Mouse (Mus musculus): Measurements from ENCODE around the gene Ugt8a. TPM values are rescaled to one million over a fixed set of nuclear protein-coding genes. Genes with fewer than 3 reads are reported as not detected.

Ugt8a gene
- polyA plus RNA-seq, 1 experiment: not detected

DNA sequence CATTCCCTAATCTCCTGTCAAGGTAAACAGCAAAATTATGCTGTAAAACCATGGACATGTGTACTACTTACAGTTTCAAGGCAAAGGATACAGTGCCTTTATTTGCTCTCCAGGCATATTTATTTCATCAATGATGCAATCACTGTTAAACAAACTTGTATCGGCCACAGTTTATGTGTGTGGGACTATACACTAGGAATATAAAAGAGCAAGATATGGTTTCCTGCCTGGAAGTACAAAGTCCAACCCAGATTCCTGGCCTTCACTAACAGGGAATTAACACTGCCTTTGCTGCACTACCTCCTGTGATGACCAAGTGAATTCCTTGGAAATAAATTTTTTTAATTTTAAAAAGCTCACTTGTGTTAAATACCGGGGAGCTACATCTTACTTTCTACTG, 53.5 kb downstream of the Ugt8a start:
- H3K4me1 ChIP-seq (ENCODE audit: control insufficient read depth, insufficient read depth, low read length): no peaks in the 10 kb centered on the region
- TF ChIP-seq CTCF (IDR thresholded peaks at IDR 0.05; ENCODE audit: control insufficient read depth, insufficient read depth, low read length) (no peak), POLR2A (IDR thresholded peaks at IDR 0.05; ENCODE audit: borderline replicate concordance, control insufficient read depth, low read depth, low read length) (no peak)
- H3K27ac ChIP-seq (ENCODE audit: control insufficient read depth, insufficient read depth, low read depth, low read length, poor library complexity): no peak overlapping the region
- WGBS: 85% methylated on average over 2 of the region's 2 CpGs
- H3K4me3 ChIP-seq (replicated peaks; ENCODE audit: control insufficient read depth, low read depth, low read length): no peak overlapping the region

DNA sequence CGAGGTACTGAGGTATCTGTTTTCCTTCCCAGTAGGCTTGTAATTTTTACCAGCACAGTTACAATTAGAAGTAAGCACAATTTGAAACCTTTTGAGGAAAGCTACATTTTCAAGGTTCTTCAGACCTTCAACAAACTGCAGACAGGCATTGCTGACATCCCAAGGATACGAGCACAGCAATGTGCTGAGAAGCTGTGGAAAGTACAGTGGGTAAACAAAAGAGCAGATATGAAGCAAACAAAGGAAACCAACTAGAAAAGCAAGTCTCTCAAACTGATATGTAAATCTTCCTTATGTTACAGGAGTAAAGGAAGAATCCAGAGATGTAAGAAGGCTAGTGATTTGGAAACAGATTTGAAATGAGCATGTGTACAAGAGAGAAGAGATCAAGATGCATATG, 54.0 kb downstream of the Ugt8a start:
- Histone ChIP-seq H3K27ac (ENCODE audit: control insufficient read depth, insufficient read depth, low read depth, low read length, poor library complexity) (no peak overlapping the region), H3K4me3 (replicated peaks; ENCODE audit: control insufficient read depth, low read depth, low read length) (no peak overlapping the region), H3K4me1 (ENCODE audit: control insufficient read depth, insufficient read depth, low read length) (no peaks in the 10 kb centered on the region)
- TF ChIP-seq CTCF (IDR thresholded peaks at IDR 0.05; ENCODE audit: control insufficient read depth, insufficient read depth, low read length) (no peak), POLR2A (IDR thresholded peaks at IDR 0.05; ENCODE audit: borderline replicate concordance, control insufficient read depth, low read depth, low read length) (no peak)
- 65% methylated on average over 2 of the region's 2 CpGs for WGBS

DNA sequence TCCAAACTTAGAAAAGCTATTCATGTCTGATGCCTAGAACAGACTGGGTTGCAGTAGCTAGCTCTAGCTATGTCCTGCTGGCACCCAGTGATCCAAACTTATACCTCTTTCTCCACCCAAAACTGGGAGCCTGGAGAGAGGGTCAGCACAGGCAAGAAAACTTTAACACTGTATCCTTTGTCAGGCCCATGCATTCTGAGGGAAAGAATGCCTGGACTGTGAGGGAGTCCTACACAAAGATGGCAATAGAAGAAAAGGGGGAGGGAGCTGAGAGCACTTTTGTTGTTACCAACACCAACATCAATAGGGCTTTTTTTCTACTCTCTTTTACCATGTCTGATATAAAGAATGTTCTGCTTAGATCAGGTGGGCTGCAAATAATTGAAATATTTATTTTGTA, 55.4 kb downstream of the Ugt8a start:
- Histone ChIP-seq H3K4me3 (replicated peaks; ENCODE audit: control insufficient read depth, low read depth, low read length) (no peak overlapping the region), H3K27ac (ENCODE audit: control insufficient read depth, insufficient read depth, low read depth, low read length, poor library complexity) (no peak overlapping the region), H3K4me1 (ENCODE audit: control insufficient read depth, insufficient read depth, low read length) (no peaks in the 10 kb centered on the region)
- TF ChIP-seq POLR2A (IDR thresholded peaks at IDR 0.05; ENCODE audit: borderline replicate concordance, control insufficient read depth, low read depth, low read length) (no peak), CTCF (IDR thresholded peaks at IDR 0.05; ENCODE audit: control insufficient read depth, insufficient read depth, low read length) (no peak)

DNA sequence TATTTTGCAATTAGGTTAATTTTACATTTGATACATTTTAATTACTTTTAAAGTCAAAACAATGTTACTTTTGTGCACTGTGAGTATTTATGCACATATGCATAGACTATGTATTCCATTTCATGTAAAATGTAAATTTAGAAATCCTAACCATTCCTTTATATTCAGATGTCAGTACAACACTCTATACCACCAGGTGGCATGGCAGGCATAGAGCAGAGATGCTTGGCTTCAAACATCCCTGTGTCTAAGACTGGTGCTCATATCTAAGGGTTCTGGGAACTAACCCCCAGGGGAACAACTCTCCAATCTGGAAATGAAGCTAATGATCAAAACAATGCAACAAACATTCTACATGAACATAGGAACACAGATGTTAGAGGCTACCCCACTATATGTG, 56.6 kb downstream of the Ugt8a start:
- Histone ChIP-seq H3K27ac (ENCODE audit: control insufficient read depth, insufficient read depth, low read depth, low read length, poor library complexity) (no peak overlapping the region), H3K4me3 (replicated peaks; ENCODE audit: control insufficient read depth, low read depth, low read length) (no peak overlapping the region), H3K4me1 (ENCODE audit: control insufficient read depth, insufficient read depth, low read length) (no peaks in the 10 kb centered on the region)
- no peak for TF ChIP-seq CTCF (IDR thresholded peaks at IDR 0.05; ENCODE audit: control insufficient read depth, insufficient read depth, low read length)
- TF ChIP-seq POLR2A (IDR thresholded peaks at IDR 0.05; ENCODE audit: borderline replicate concordance, control insufficient read depth, low read depth, low read length): no peak

DNA sequence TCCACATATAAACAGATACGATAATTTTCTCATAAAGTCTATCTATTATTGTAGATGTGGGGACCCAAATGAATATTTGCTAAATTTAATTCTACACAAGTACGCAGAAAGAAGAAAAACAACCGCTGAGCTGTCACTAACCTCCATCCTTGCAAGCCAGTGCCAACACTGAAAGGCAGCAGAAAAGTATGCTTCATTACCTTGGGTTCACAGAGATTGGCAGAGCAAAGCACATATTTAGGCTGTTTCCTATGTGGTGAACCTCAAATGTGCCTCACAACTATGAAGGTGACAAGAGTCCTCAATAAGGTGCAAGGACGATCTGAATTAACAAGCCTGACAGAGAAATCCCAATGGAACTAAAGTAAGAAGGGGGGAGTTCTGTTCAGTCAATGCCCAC, 64.0 kb downstream of the Ugt8a start:
- no peak overlapping the region for H3K27ac ChIP-seq (ENCODE audit: control insufficient read depth, insufficient read depth, low read depth, low read length, poor library complexity)
- no peak for TF ChIP-seq POLR2A (IDR thresholded peaks at IDR 0.05; ENCODE audit: borderline replicate concordance, control insufficient read depth, low read depth, low read length)
- no peak for TF ChIP-seq CTCF (IDR thresholded peaks at IDR 0.05; ENCODE audit: control insufficient read depth, insufficient read depth, low read length)
- 79% methylated on average over 4 of the region's 4 CpGs for WGBS
- H3K4me3 ChIP-seq (replicated peaks; ENCODE audit: control insufficient read depth, low read depth, low read length): no peak overlapping the region
- H3K4me1 ChIP-seq (ENCODE audit: control insufficient read depth, insufficient read depth, low read length): no peaks in the 10 kb centered on the region

DNA sequence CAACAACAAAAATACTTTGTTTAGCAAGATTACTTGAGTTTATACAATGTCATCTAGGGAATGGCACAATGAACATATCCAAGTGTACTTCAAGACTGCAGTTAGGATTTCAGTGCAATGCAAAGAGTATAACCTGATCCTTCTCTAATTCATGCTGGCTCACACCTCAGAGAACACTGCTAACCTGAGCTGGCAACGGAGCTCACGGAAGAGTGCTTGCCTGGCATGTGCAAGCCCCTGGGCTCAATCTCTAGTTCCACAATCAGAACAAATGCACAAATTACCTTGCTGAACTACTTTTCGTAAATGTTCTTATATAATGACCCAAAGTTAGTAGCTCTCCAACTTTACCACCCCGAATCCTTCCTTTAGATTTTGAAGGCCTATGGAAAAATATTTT, 68.5 kb downstream of the Ugt8a start:
- Histone ChIP-seq H3K4me1 (ENCODE audit: control insufficient read depth, insufficient read depth, low read length) (no peaks in the 10 kb centered on the region), H3K4me3 (replicated peaks; ENCODE audit: control insufficient read depth, low read depth, low read length) (no peak overlapping the region), H3K27ac (ENCODE audit: control insufficient read depth, insufficient read depth, low read depth, low read length, poor library complexity) (no peak overlapping the region)
- 87% methylated on average over 4 of the region's 4 CpGs for WGBS
- TF ChIP-seq CTCF (IDR thresholded peaks at IDR 0.05; ENCODE audit: control insufficient read depth, insufficient read depth, low read length) (no peak), POLR2A (IDR thresholded peaks at IDR 0.05; ENCODE audit: borderline replicate concordance, control insufficient read depth, low read depth, low read length) (no peak)

DNA sequence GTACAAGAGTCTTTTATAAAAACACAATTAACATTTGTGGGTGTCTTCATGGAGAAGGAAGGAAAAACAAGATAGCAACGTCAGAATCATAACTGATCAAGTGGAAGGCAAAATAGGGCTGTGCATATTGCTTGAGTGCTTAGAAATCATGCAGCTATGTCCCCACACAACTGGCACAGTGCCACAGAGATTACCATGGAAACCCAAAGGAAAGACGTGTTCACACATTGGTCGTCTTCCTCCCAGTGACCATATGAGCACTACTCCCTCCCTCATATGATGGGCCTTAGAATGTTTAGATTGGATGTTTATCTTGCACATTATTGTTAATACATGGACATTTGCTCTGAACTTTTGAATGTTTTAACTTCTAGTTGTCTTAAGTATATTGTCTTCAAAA, 76.8 kb downstream of the Ugt8a start:
- TF ChIP-seq CTCF (IDR thresholded peaks at IDR 0.05; ENCODE audit: control insufficient read depth, insufficient read depth, low read length) (no peak), POLR2A (IDR thresholded peaks at IDR 0.05; ENCODE audit: borderline replicate concordance, control insufficient read depth, low read depth, low read length) (no peak)
- no peak overlapping the region for H3K4me3 ChIP-seq (replicated peaks; ENCODE audit: control insufficient read depth, low read depth, low read length)
- H3K27ac ChIP-seq (ENCODE audit: control insufficient read depth, insufficient read depth, low read depth, low read length, poor library complexity): no peak overlapping the region
- H3K4me1 ChIP-seq (ENCODE audit: control insufficient read depth, insufficient read depth, low read length): no peaks in the 10 kb centered on the region
- 56% methylated on average over 3 of the region's 3 CpGs for WGBS

DNA sequence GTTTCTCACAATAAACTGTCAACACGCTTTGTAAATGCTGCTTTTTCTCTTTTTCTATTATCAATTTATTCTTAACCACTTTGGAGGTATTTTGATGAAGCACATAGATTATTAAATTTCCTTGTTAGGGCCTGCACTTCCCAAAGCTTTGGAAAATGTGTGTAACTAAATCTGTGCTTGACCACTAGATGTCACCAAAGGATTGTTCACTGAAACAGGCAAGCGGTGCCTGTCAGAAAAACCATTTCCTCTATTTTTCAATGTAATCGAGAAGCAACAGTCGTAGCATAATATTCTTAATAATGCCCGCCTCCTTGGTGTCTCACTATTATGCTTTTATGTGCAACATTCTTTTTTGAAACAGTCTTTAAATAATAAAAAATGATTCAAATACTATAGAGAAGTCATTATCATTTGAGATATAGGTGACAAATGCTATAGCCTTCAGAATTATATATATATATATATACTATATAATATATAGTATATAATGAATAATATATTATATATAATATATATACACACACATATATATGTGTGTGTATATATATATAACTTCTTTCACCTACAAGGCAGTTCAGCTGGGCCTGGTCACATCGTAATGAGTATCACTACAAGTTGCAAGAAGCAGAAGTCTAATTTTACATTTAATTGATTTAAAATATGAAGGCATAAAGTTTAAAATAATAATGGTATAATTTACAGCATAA, 89.1 kb downstream of the Ugt8a start:
- TF ChIP-seq CTCF (IDR thresholded peaks at IDR 0.05; ENCODE audit: control insufficient read depth, insufficient read depth, low read length): no peak
- TF ChIP-seq POLR2A (IDR thresholded peaks at IDR 0.05; ENCODE audit: borderline replicate concordance, control insufficient read depth, low read depth, low read length): no peak
- Histone ChIP-seq H3K27ac (ENCODE audit: control insufficient read depth, insufficient read depth, low read depth, low read length, poor library complexity) (no peak overlapping the region), H3K4me3 (replicated peaks; ENCODE audit: control insufficient read depth, low read depth, low read length) (no peak overlapping the region), H3K4me1 (ENCODE audit: control insufficient read depth, insufficient read depth, low read length) (no peaks in the 10 kb centered on the region; the same call in 1 of the 2 replicates)
- 21% methylated on average over 6 of the region's 6 CpGs for WGBS

DNA sequence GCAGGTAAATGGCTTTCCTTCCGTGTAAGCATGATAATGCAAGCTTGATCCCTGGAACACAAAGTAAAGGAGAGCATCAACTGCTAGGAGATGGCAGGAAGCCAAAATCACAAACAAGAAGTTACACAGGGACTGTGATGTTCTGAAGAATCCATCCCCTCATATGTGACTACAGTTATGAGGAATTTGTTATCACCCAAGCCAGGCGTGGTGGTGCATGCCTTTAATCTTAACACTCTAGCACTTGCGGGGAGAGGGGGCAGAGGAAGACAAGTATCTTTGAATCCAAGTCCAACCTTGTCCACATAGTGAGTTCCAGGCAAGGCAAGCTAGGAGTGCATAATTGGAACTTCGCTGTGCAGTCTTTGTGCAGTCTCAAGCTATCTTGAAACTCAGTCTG, 110.4 kb downstream of the Ugt8a start:
- WGBS: 80% methylated on average over 4 of the region's 4 CpGs
- TF ChIP-seq CTCF (IDR thresholded peaks at IDR 0.05; ENCODE audit: control insufficient read depth, insufficient read depth, low read length): no peak
- no peak overlapping the region for H3K4me3 ChIP-seq (replicated peaks; ENCODE audit: control insufficient read depth, low read depth, low read length)
- H3K4me1 ChIP-seq (ENCODE audit: control insufficient read depth, insufficient read depth, low read length): no peaks in the 10 kb centered on the region; the same call in 1 of the 2 replicates
- no peak overlapping the region for H3K27ac ChIP-seq (ENCODE audit: control insufficient read depth, insufficient read depth, low read depth, low read length, poor library complexity)

Data from bone marrow, adult 2 months (tissue).